Mouse (Mus musculus): ENCODE data around the gene Gdf7.

Gdf7 gene

GRCm38 (mm10) chr12:8326825-8327674, 25.3 kb upstream of the Gdf7 start:
- peak; percentile 68 for DNase-seq (ENCODE audit: low read depth)

DNA sequence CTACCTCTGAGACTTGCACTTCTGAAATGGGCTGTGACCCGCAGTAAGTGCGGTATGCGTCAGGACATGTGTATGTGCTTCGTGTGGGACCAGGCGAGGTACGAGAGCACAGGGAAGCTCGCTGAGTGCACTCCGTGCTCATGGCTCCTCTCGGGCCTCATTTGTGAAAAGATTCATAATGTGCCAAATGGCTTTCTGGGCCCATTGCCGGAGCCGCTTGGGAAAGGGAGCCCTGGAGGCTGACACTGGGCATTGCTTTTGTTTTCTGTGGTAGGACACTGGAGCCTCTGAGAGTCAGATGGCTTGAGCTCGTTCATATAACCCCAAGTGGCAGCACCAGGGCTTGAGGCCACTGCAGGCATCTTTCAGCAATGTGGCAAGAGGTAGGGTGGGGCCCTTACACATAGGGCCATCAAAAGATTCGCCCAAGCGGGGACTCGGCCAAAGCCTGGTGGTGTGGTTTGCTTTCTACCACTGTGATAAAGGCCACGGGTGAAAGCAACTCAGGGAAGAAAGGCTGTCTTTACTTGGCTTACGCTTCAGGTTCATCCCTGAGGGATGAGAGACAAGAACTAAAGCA, 24.3 kb upstream of the Gdf7 start:
- no peak for DNase-seq (ENCODE audit: low read depth)

DNA sequence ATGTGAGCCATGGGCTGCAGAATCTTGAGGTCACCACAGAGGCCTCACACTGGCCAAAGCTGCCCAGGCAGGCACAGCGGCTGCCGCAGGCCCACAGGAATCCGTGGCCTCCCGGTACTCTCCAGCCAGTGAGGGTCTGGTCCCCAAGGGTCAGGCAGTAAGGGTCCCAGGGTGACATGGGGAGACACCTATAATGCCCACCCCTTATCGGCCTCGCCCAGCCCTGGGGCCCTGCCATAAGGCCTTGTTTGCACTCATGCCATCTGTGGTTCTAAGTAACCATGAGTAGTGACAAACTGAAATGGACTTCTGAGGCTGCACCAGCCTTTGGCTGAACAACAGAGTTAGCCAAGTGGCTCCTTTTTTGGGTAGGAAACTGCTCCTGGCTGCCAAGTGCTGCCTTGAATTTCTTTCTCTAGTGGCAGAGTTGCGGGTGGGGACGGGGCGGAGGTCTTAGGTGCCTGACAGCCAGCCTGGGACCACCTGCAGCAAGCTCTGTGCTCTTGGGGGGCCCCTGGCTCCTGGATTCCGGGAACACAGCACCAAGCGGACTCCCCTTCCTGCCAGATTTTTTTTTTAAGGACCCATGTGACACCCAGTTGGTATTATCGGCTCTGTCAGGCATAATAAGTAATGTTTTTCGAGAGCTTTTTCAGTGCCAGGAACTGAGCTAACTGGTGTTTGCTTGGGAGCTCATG, 23.6 kb upstream of the Gdf7 start:
- DNase-seq (ENCODE audit: low read depth): no peak

- no peak for DNase-seq (ENCODE audit: low read depth)
Observed at GRCm38 (mm10) chr12:8324086-8324485, 22.3 kb upstream of the Gdf7 start.

DNA sequence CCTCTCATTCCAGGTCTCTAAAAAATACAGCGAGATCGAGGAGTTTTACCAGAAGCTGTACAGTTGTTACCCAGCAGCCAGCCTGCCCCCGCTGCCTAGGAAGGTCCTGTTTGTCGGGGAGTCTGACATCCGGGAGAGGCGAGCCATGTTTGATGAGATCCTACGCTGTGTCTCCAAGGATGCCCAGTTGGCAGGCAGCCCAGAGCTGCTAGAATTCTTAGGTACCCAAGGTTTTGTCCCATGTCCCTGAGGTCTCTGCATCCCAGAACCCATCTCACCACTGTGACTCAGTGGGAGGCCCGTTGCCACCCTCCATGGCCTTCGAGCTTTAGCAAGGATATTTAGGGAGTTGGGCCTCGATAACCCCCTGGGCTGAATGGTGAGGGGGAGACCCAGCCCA, 19.8 kb upstream of the Gdf7 start:
- no peak for DNase-seq (ENCODE audit: low read depth)

- DNase-seq (ENCODE audit: low read depth): peak; percentile 29
Observed at GRCm38 (mm10) chr12:8320084-8320713, 18.4 kb upstream of the Gdf7 start.

GRCm38 (mm10) chr12:8316541-8316940, 14.8 kb upstream of the Gdf7 start:
- DNase-seq (ENCODE audit: low read depth): no peak

- no peak for DNase-seq (ENCODE audit: low read depth)
Observed at GRCm38 (mm10) chr12:8313773-8314172, 12.0 kb upstream of the Gdf7 start.

- peak; percentile 74 for DNase-seq (ENCODE audit: low read depth)
Observed at GRCm38 (mm10) chr12:8313270-8313771, 11.6 kb upstream of the Gdf7 start, which contains the start of gene Hs1bp3. Gene Hs1bp3 (plus strand): TSS chr12:8313432.

DNA sequence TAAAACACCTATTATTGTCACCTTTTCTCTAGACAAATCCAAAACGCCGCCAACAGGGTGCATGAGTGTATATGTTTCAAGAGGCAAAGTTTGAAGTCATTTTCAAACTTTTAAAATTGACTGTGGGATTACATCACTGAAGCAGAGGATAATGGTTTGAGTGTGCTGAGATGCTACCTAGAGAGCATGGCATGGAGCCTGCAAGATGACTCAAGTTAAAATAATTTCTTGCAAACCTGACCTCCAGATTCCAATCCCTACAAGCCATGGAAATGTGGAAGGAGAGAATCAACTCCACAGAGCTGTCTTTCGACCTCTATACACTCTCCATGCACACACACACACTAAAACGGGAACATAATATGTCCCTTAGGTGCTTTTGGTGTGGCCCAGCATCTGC, 10.5 kb upstream of the Gdf7 start:
- DNase-seq (ENCODE audit: low read depth): no peak

DNA sequence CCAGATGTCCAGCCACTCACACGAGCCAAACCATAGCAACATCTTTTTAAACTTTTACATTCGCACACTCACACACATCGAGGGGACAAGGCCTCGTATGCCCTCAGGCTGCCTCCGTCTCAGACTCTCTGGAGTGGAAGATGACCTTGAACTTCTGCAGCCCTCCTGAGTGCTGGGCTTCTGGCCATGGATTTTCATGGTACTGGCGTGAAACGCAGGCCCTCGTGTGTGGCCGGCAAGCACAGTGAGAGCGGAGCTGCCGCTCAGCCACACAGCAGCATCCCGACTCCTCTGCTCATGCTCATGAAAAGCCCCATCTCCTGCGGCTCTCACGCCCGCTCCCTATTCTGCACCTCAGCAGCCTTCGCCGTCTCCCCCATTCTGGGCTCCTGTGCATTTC, 9.2 kb upstream of the Gdf7 start:
- DNase-seq (ENCODE audit: low read depth): no peak

GRCm38 (mm10) chr12:8306910-8307309, 5.2 kb upstream of the Gdf7 start:
- DNase-seq (ENCODE audit: low read depth): peak; percentile 25

- DNase-seq (ENCODE audit: low read depth): peak; percentile 33
Observed at GRCm38 (mm10) chr12:8306432-8306831, 4.7 kb upstream of the Gdf7 start.

- no peak for DNase-seq (ENCODE audit: low read depth)
Observed at GRCm38 (mm10) chr12:8305258-8305657, 3.5 kb upstream of the Gdf7 start.

DNA sequence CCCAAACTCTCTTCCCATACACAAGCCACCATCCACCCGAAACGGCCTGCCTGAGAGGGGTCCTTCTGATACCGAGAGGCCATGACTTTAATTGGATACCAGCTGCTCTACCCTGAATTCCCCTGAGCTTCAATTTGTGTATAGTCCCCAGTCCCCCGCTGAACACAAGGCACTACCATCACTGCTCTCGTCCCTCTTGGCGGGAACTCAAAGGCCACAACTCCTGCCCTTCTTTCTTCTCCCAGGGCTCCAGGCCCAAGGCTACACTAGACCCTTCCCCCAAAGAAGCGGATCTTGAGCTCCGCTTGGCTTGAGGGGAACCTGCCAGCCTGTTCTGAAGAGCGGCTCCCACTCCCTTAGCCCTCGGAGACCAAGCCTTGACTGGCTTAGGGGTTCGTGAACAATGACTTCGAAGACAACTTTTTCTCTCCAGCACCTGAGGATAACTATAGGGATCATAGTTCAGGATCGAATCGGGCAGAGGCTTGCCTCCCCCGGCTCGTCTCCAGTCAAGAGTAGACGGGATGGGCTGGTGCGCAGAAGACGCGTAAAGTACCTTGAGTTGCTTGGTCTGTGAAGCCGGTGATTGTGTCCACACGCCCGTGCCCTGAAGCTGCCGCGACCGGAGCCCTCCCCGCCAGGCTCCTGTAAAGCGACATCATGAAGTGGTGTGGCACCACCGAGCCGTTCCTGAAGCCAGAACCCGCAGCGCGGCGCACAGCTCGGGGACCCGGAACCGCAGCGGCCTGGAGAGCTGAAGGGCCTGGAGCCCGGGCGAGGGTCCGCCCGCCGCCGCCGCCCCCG, 541 bp downstream of the Gdf7 start:
- no peak for DNase-seq (ENCODE audit: low read depth)

DNA sequence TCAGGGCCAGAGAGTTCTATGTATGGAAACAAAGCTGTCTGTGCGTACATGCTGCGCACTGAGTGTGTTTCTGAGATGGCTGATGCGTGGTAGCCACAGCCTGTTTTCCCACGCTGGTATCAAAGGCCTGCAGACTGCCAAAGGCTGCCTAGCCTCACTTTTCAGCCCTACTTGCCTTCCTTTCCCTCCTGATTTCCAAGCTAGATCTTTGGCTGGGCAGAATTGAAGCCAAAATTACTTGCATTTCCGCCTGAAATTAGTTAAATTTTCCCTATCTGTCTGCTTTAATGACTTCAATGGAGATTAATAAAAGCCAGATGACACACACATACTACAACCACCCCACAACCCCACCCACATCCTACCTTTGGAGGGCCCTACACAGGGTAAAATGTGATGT, 1.2 kb downstream of the Gdf7 start:
- DNase-seq (ENCODE audit: low read depth): no peak

DNA sequence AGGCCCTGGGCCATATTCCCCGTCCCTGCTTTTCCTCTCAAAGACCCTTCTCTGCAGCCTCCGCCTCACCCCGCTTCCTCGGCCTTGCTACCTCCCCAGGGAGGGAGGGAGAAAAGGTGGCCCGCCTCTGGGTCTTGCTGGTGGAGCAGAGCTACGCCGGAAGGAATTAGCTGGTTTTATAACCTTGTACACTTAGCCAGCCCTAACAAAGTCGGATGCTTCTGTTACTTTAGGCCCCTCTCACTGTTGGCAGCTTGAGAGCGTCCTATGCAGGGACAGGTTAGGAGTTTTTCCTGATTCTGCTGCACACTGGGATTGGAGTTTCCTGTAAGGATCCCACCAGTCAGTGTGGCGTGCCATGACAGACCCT, 1.7 kb downstream of the Gdf7 start:
- DNase-seq (ENCODE audit: low read depth): no peak

- no peak for DNase-seq (ENCODE audit: low read depth)
Observed at GRCm38 (mm10) chr12:8299143-8300110, 2.3 kb downstream of the Gdf7 start.

DNA sequence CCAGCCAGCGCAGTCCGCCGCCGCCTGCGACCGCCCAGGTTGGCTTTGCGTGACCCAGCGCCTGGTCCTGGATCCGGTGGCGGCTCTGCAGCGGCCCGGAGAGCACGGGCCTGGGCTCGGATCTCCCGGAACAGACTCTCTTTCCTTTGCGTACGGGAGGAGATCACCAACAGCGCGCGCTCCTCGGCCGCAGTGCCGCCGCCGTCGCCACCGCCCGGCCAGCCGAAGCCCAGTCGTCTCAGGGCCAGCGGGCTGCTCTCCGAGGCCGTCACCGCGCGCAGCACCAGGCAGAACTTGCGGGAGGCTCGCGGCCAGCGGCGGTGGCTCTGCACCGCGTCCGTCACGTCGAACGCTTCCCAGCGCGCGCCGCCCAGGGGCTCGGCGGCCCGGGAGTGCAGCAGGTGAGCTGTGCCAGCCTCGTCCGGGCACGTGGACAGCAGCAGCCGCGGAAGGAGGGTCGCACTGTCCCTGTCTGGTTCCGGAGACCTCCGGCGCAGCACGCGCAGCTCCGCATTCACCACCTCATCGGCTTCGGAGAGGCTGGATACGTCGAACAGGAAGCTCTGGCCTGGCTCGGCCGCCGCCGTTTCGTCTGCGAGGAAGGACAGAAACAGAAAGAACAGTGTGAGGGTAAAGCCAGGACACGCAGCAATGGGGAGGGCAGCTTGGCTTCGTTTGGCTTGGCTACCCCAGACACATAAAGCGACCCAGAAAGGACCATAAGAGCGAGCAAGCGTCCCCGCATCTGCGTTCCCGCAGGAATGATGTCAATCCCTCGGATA, 3.2 kb downstream of the Gdf7 start:
- DNase-seq (ENCODE audit: low read depth): no peak
